Mouse (Mus musculus) olfactory bulb, adult 2 months (tissue): ENCODE data around the gene Fcrl5. TPM values are rescaled to one million over a fixed set of nuclear protein-coding genes. Genes with fewer than 3 reads are reported as not detected.

Experiments
- H3K27ac ChIP-seq: fragments of 200-500 bp; 2 replicates; pipeline ENCODE4 v1.5.1; 2012; ENCODE audit warnings: low read depth, low read length; ENCODE audit not compliant: insufficient read depth
- H3K4me1 ChIP-seq: fragments of 200-500 bp; 2 replicates; pipeline ENCODE4 v1.6.1; 2012; ENCODE audit warnings: low read length; ENCODE audit not compliant: control insufficient read depth, insufficient read depth
- H3K4me3 ChIP-seq: fragments of 200-500 bp; 2 replicates; pipeline ENCODE4 v1.5.1; 2012; ENCODE audit warnings: mild to moderate bottlenecking, low read depth, low read length, moderate library complexity; ENCODE audit not compliant: insufficient read depth
- CTCF ChIP-seq: fragments of 200-500 bp; IDR thresholded peaks from 2 replicates; pipeline ENCODE4 v1.5.1; 2012; ENCODE audit warnings: low read depth, mild to moderate bottlenecking, low read length, moderate library complexity; ENCODE audit not compliant: insufficient read depth
- POLR2A ChIP-seq: fragments of 200-500 bp; IDR thresholded peaks from 2 replicates; pipeline ENCODE4 v1.6.1; 2012; ENCODE audit warnings: mild to moderate bottlenecking, low read depth, low read length, moderate library complexity; ENCODE audit not compliant: insufficient read depth
- WGBS: fragments of 180-500 bp; shearing (Covaris S2); methylation state at CpG from one replicate; pipeline ENCODE4 v1.1.7; 2018; 5-methylcytosine and 5-hydroxymethylcytosine counted together
- polyA plus RNA-seq: library from polyadenylated mRNA; stranded (reverse); fragments of >200 nt; gene quantifications from 2 replicates; pipeline ENCODE4 v1.2.4, GENCODE M21; 2012; ENCODE audit warnings: low replicate concordance; ENCODE audit not compliant: missing spikeins, insufficient read depth, insufficient read length

The Fcrl5 gene
- polyA plus RNA-seq, 1 experiment, result not detected

DNA sequence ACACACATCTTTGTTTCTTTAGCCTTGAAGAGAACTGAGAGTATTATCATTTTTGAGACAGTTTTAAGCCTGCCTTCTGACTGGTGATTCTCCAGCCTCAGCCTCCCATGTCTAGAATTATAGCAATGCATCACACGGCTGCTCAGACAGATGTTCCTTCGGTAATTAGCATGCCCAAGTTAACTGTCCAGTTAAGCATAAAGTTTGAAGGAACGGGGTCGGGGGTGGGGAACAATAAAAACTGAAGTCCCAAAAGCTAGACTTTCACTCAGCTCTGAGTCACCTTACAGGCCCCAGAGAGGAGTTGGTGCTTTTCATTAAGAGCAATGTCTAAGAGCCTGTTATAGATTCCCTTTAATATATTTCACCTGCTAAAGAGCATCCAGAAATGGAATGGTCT is 51.8 kb downstream of the Fcrl5 start:
- H3K27ac ChIP-seq, result no peak overlapping the region
- no peaks in the 10 kb centered on the region for H3K4me1 ChIP-seq
- 66% methylated on average over 4 of the region's 4 CpGs for WGBS
- no peak for TF ChIP-seq POLR2A
- TF ChIP-seq CTCF, result no peak
- no peak overlapping the region for H3K4me3 ChIP-seq

- 28% methylated on average over 2 of the region's 2 CpGs for WGBS
- TF ChIP-seq CTCF, result no peak
- no peak for TF ChIP-seq POLR2A
- no peaks in the 10 kb centered on the region for H3K4me1 ChIP-seq
Observed at GRCm38 (mm10) chr3:87487911-87488310, 52.3 kb downstream of the Fcrl5 start.

DNA sequence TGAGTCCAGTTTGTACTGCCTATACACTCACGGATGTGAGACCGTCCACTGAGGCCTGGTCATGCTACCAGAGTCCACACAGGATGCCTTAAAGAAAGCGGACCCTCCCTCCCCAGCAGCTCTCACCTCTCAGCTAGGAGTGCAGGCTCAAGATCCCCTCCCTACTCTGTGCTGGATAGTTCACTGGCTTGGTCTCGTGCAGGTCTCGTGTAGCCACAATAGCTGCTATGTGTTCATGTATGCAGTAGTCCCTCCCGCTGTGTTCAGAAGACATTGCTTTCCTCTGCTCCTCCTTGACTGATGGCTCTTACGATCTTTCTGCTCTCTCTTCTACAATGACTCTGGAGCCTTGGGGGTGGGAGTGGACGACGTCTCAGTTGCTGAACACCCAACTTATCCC is 62.7 kb downstream of the Fcrl5 start:
- H3K4me1 ChIP-seq, result no peaks in the 10 kb centered on the region
- 83% methylated on average over 9 of the region's 9 CpGs for WGBS
- TF ChIP-seq POLR2A, result no peak
- TF ChIP-seq CTCF, result no peak
- no peak overlapping the region for H3K27ac ChIP-seq
- no peak overlapping the region for H3K4me3 ChIP-seq

More at GRCm38 (mm10) chr3:87487911-87488310, 52.3 kb downstream of the Fcrl5 start:
- Histone ChIP-seq H3K27ac (no peak overlapping the region), H3K4me3 (no peak overlapping the region)

- 0 out of 2 replicates have a peak, but pooled peaks have one; percentile 14 for TF ChIP-seq CTCF
- TF ChIP-seq POLR2A, result no peak
- Histone ChIP-seq H3K4me3 (no peak overlapping the region), H3K4me1 (no peaks in the 10 kb centered on the region), H3K27ac (no peak overlapping the region)
- WGBS, result 12% methylated on average over 3 of the region's 3 CpGs
Observed at GRCm38 (mm10) chr3:87499072-87499471, 63.5 kb downstream of the Fcrl5 start.

GRCm38 (mm10) chr3:87500088-87501055 is 64.8 kb downstream of the Fcrl5 start:
- Histone ChIP-seq H3K4me1 (0 out of 2 replicates have a peak, but pooled peaks cover 2% of the 10 kb centered on the region), H3K4me3 (no peak overlapping the region), H3K27ac (no peak overlapping the region)
- TF ChIP-seq POLR2A (no peak), CTCF (no peak)
- 80% methylated on average over 24 of the region's 24 CpGs for WGBS

DNA sequence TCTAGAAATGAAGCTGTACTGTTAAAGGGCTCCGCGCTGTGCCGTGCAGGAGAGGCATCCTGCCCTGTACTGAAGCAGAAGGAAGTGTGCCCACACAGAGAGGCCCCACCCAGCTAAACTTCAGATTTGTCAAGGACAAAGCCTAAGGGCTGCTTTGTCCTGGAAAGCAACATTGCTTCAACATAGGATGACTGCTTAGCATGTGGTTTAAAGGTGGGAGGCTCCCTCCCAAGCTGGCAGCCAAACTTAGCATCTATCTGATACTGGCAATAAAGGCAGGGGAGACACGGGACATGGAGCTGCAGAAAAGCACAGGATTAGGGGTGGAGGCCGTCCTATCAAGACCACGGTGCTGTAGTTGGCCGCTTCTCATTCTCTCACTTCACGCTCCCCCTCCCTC is 65.6 kb downstream of the Fcrl5 start:
- Histone ChIP-seq H3K4me3 (no peak overlapping the region), H3K4me1 (0 out of 2 replicates have a peak, but pooled peaks cover 2% of the 10 kb centered on the region), H3K27ac (no peak overlapping the region)
- 59% methylated on average over 8 of the region's 8 CpGs for WGBS
- TF ChIP-seq CTCF (no peak), POLR2A (no peak)

GRCm38 (mm10) chr3:87502771-87503170 is 67.2 kb downstream of the Fcrl5 start:
- no peak overlapping the region for H3K27ac ChIP-seq
- 93% methylated on average over 6 of the region's 6 CpGs for WGBS

GRCm38 (mm10) chr3:87504330-87504729 is 68.8 kb downstream of the Fcrl5 start:
- H3K4me3 ChIP-seq, result no peak overlapping the region
- 0 out of 2 replicates have a peak, but pooled peaks cover 12% of the 10 kb centered on the region for H3K4me1 ChIP-seq
- no peak for TF ChIP-seq POLR2A
- TF ChIP-seq CTCF, result peak; percentile 31
- 12% methylated on average over 7 of the region's 7 CpGs for WGBS
- H3K27ac ChIP-seq, result no peak overlapping the region

More at GRCm38 (mm10) chr3:87502771-87503170, 67.2 kb downstream of the Fcrl5 start:
- Histone ChIP-seq H3K4me3 (no peak overlapping the region), H3K4me1 (0 out of 2 replicates have a peak, but pooled peaks cover 4% of the 10 kb centered on the region)
- no peak for TF ChIP-seq CTCF
- no peak for TF ChIP-seq POLR2A
